Mouse (Mus musculus) heart, embryonic 16.5 days (tissue): Measurements from ENCODE around the gene Tacc2. TPM values are rescaled to one million over a fixed set of nuclear protein-coding genes. Genes with fewer than 3 reads are reported as not detected.
"Not testable (repeated sequence)": the region's sequence is repeated elsewhere in the genome, so short reads cannot be mapped to it uniquely, and the experiment has no call there.

Source experiments
- ATAC-seq: fragments of 200-750 bp; cut with Nextera tagmentation; replicated peaks from 2 replicates; pipeline ENCODE4 v1.8.0; 2017; ENCODE audit warnings: moderate number of reproducible peaks; ENCODE audit not compliant: insufficient read depth, low FRiP score; ENCODE audit errors: extremely low read depth
- H3K27ac ChIP-seq: fragments of 300-500 bp; sonication (generic); 2 replicates; pipeline ENCODE4 v1.5.1; 2014; ENCODE audit warnings: mild to moderate bottlenecking, low read length, control low read depth, moderate library complexity
- H3K27me3 ChIP-seq: fragments of 300-500 bp; sonication (generic); 2 replicates; pipeline ENCODE4 v1.6.1; 2014; ENCODE audit warnings: low read length, mixed read lengths; ENCODE audit not compliant: control insufficient read depth, insufficient read depth
- H3K36me3 ChIP-seq: fragments of 300-500 bp; sonication (generic); 2 replicates; pipeline ENCODE4 v1.6.1; 2014; ENCODE audit not compliant: control insufficient read depth, insufficient read depth
- H3K4me1 ChIP-seq: fragments of 300-500 bp; sonication (generic); 2 replicates; pipeline ENCODE4 v1.6.1; 2014; ENCODE audit warnings: low read length, mixed read lengths; ENCODE audit not compliant: control insufficient read depth, insufficient read depth
- H3K4me2 ChIP-seq: fragments of 300-500 bp; sonication (generic); 2 replicates; pipeline ENCODE4 v1.6.1; 2014; ENCODE audit warnings: low read depth, mild to moderate bottlenecking, control low read depth, low read length
- H3K4me3 ChIP-seq: fragments of 300-500 bp; sonication (generic); 2 replicates; pipeline ENCODE4 v1.5.1; 2014; ENCODE audit warnings: mild to moderate bottlenecking, control low read depth, low read length
- H3K9ac ChIP-seq: fragments of 300-500 bp; sonication (generic); 2 replicates; pipeline ENCODE4 v1.6.1; 2014; ENCODE audit warnings: low read length, control low read depth
- H3K9me3 ChIP-seq: fragments of 300-500 bp; sonication (generic); replicated peaks from 2 replicates; pipeline ENCODE4 v1.6.1; 2016; ENCODE audit warnings: low read length; ENCODE audit not compliant: control insufficient read depth
- WGBS: fragments of 180-500 bp; shearing (Covaris S2); extraction: QIAGEN DNeasy Blood & Tissue Kit; methylation state at CpG from one replicate; pipeline ENCODE4 v1.1.7; 2014; 5-methylcytosine and 5-hydroxymethylcytosine counted together
- polyA plus RNA-seq: library from polyadenylated mRNA; unstranded; fragments of >200 nt; fragmentation: Nextera tagmentation; extraction: Ambion mirVana; gene quantifications from 2 replicates; pipeline ENCODE4 v1.2.1, GENCODE M21; 2015

Tacc2 gene
- polyA plus RNA-seq, 1 experiment from 2014 or later: 47.0 TPM

DNA sequence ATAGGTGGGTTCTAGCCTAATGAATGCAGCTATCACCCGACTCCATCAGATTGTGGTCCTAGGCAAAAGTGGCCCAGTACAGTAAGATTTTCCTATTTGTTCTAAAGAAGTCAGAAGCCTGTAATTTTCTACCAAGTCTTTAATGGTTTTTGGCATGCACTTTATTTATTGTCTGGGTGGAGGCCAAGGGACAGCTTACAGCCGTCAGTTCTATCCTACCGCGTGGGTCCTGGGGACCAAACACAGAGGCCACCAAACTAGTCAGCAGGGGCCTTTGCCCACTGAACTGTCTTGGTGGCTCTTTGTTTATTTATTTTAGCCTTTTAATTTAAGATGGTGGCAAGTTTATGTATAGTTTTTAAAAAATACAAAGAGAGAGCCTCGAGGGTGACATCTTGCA, 1.4 kb downstream of the Tacc2 start:
- ATAC-seq: no peak
- Histone ChIP-seq H3K4me2 (no peak overlapping the region), H3K4me1 (peaks cover 17% of the 10 kb centered on the region), H3K36me3 (no peaks in the 10 kb centered on the region), H3K4me3 (no peak overlapping the region), H3K27me3 (no peaks in the 10 kb centered on the region), H3K9ac (no peak overlapping the region), H3K27ac (no peak overlapping the region), H3K9me3 (no peaks in the 10 kb centered on the region)
- 73% methylated on average over 5 of the region's 5 CpGs for WGBS

- WGBS: 84% methylated on average over 2 of the region's 2 CpGs
- no peak for ATAC-seq
- no peaks in the 10 kb centered on the region for H3K36me3 ChIP-seq
- H3K27ac ChIP-seq: no peak overlapping the region
- no peak overlapping the region for H3K4me3 ChIP-seq
- no peak overlapping the region for H3K9ac ChIP-seq
- H3K4me2 ChIP-seq: no peak overlapping the region
- H3K9me3 ChIP-seq: no peaks in the 10 kb centered on the region
- H3K27me3 ChIP-seq: no peaks in the 10 kb centered on the region
- peaks cover 2% of the 10 kb centered on the region; the same call in 1 of the 2 replicates for H3K4me1 ChIP-seq
Observed at GRCm38 (mm10) chr7:130586521-130587072, 9.4 kb downstream of the Tacc2 start.

GRCm38 (mm10) chr7:130590081-130590828, 13.0 kb downstream of the Tacc2 start:
- Histone ChIP-seq H3K4me1 (peaks cover 2% of the 10 kb centered on the region; the same call in 1 of the 2 replicates), H3K36me3 (no peaks in the 10 kb centered on the region), H3K27ac (no peak overlapping the region; the same call in 1 of the 2 replicates), H3K4me3 (no peak overlapping the region), H3K9ac (peak overlapping the region; percentile 41), H3K4me2 (no peak overlapping the region), H3K27me3 (no peaks in the 10 kb centered on the region), H3K9me3 (no peaks in the 10 kb centered on the region)
- ATAC-seq: peak; percentile 28; the same call in 1 of the 2 replicates
- WGBS: 59% methylated on average over 13 of the region's 13 CpGs

- H3K4me3 ChIP-seq: no peak overlapping the region
- H3K4me1 ChIP-seq: peaks cover 2% of the 10 kb centered on the region; the same call in 1 of the 2 replicates
- ATAC-seq: no peak
- H3K27me3 ChIP-seq: no peaks in the 10 kb centered on the region
- H3K27ac ChIP-seq: no peak overlapping the region
- no peak overlapping the region for H3K4me2 ChIP-seq
- no peaks in the 10 kb centered on the region for H3K9me3 ChIP-seq
- WGBS: 65% methylated on average over 8 of the region's 8 CpGs
- H3K36me3 ChIP-seq: no peaks in the 10 kb centered on the region
- peak overlapping the region; percentile 41; the same call in 1 of the 2 replicates for H3K9ac ChIP-seq
Observed at GRCm38 (mm10) chr7:130590845-130591437, 13.7 kb downstream of the Tacc2 start.

DNA sequence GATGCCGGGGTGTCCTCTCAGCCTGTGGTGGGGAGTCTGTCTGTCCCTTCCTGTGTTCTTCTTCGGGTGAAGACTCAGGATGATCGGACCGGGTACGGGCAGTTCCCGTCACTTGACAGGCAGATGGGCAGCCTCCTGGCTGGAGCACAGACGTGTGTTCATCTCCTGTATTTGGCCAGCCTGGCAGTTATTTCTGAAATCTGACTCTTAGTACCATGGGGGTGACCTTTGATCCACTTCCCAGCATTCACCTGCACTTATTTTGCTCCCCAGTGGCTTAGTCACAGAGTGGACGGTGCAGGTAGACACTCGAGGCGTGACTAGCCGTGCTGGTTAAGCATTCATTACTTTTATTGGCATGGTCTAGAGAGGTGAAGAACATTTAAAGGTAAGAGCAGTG, 15.7 kb downstream of the Tacc2 start:
- not testable (repeated sequence) for H3K27me3 ChIP-seq, ATAC-seq, H3K4me2 ChIP-seq, H3K9ac ChIP-seq, H3K27ac ChIP-seq, H3K9me3 ChIP-seq, H3K4me3 ChIP-seq, H3K36me3 ChIP-seq
- WGBS: no CpG with 5 or more reads among the region's 11 CpGs
- H3K4me1 ChIP-seq: peaks cover 14% of the 10 kb centered on the region

- H3K27me3 ChIP-seq, H3K4me2 ChIP-seq, H3K27ac ChIP-seq, ATAC-seq, H3K9me3 ChIP-seq, H3K4me3 ChIP-seq, H3K9ac ChIP-seq, H3K36me3 ChIP-seq: not testable (repeated sequence)
- peaks cover 14% of the 10 kb centered on the region for H3K4me1 ChIP-seq
- WGBS: 84% methylated on average over 6 of the region's 11 CpGs
Observed at GRCm38 (mm10) chr7:130593375-130594239, 16.4 kb downstream of the Tacc2 start.

DNA sequence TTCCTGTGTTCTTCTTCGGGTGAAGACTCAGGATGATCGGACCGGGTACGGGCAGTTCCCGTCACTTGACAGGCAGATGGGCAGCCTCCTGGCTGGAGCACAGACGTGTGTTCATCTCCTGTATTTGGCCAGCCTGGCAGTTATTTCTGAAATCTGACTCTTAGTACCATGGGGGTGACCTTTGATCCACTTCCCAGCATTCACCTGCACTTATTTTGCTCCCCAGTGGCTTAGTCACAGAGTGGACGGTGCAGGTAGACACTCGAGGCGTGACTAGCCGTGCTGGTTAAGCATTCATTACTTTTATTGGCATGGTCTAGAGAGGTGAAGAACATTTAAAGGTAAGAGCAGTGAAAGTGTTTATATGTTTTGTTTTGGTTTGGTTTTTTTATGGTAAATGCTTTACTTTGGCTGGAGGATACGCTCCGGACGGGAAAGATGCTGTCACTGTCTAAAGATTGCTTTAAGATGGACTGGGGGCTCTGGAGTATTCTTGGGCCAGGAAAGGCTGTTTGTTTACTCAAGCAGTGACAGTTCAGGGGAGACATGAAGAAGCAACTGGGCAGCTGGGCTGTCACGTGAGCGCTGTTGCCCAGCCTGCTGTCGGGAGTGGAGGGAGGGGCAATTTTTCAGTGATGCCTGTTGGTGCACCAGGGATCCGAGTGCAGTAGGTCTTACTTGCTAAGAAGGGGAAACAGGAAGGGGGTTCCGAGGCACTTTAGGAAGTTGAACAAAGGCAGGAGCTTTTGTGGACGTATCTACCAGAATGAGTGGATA, 19.0 kb downstream of the Tacc2 start:
- not testable (repeated sequence) for H3K36me3 ChIP-seq, H3K4me3 ChIP-seq, H3K27me3 ChIP-seq, H3K9ac ChIP-seq, H3K4me2 ChIP-seq, H3K27ac ChIP-seq, H3K9me3 ChIP-seq, ATAC-seq
- 43% methylated on average over 9 of the region's 19 CpGs for WGBS
- peaks cover 11% of the 10 kb centered on the region for H3K4me1 ChIP-seq

DNA sequence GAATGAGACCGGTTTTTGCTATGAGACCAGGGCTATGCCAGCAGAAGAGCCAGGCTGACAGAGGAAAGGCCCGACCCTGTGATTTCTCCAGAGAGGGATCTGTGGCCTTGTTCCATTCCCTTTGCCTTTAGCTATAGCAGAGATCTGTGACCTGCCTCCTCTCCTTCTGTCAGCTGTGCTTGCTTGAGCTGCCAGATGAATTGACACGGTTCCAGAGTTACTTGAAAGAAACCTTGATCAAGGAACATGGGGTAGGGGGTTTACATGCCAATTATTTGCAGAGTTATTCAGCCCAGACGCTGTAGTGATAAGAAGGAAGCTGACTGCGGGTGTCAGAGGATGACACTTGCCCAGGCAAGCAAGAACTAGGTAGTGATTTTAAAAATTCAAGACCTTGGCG, 20.3 kb downstream of the Tacc2 start:
- peaks cover 11% of the 10 kb centered on the region for H3K4me1 ChIP-seq
- H3K36me3 ChIP-seq: no peaks in the 10 kb centered on the region
- ATAC-seq: no peak
- H3K27me3 ChIP-seq: no peaks in the 10 kb centered on the region
- no peaks in the 10 kb centered on the region for H3K9me3 ChIP-seq
- no peak overlapping the region for H3K27ac ChIP-seq
- H3K4me2 ChIP-seq: no peak overlapping the region
- 56% methylated on average over 6 of the region's 6 CpGs for WGBS
- no peak overlapping the region for H3K4me3 ChIP-seq
- no peak overlapping the region for H3K9ac ChIP-seq
